Mouse (Mus musculus) lung, postnatal 0 days (tissue): ENCODE results near the gene Spats2.
A peak's percentile ranks its signal among the peaks of the same experiment; 100 is the strongest.

Experiments used
- CTCF ChIP-seq: IDR thresholded peaks from 2 replicates; pipeline ENCODE4 v1.5.1; 2016; ENCODE audit warnings: antibody characterized with exemption, mild to moderate bottlenecking
- EP300 ChIP-seq: IDR thresholded peaks from 2 replicates; pipeline ENCODE4 v1.6.1; 2016; ENCODE audit warnings: antibody characterized with exemption, mild to moderate bottlenecking, control low read depth

DNA sequence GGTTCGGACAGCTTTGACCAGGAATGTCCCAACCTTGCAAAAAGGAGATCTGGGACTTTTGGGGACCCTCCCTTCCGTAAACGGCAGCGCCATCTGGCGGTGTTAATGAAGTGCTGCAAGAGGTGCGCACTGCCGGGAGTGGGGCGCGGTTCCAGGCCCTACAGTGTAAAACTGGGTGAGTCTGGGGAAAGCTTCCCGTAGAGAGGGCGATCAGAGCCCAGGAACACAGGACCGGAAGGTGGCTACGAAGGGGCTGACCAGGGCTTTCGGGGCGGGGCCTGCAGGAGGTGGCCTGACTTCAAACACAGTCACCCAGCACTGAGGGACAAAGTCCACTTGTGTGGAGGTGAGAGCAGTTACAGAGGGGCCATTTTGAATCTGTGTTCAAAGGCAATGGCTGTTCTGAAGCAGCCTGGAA lies 26.6 kb upstream of the Spats2 start:
- TF ChIP-seq EP300 (no peak), CTCF (peak; percentile 83)
